Mouse (Mus musculus): ENCODE data around the gene Zfp867. TPM values are rescaled to one million over a fixed set of nuclear protein-coding genes. Genes with fewer than 3 reads are reported as not detected.

Gene Zfp867
- 0.04 and 0.09 TPM in 2 replicates for polyA plus RNA-seq (2012)

- no peak for TF ChIP-seq GATA1 (IDR thresholded peaks at IDR 0.05; ENCODE audit: low read length)
These were observed at the start of gene Zfp867 for GRCm38 (mm10) chr11:59472326-59472677. Gene Zfp867, minus strand, starts transcription at chr11:59472474.

- TF ChIP-seq GATA1 (IDR thresholded peaks at IDR 0.05; ENCODE audit: low read length), result no peak
These were observed 47.6 kb upstream of the Zfp867 start for GRCm38 (mm10) chr11:59519741-59520495.

GRCm38 (mm10) chr11:59518226-59518625, 46.0 kb upstream of the Zfp867 start:
- no peak for TF ChIP-seq GATA1 (IDR thresholded peaks at IDR 0.05; ENCODE audit: low read length)

- no peak for TF ChIP-seq GATA1 (IDR thresholded peaks at IDR 0.05; ENCODE audit: low read length)
These were observed 45.2 kb upstream of the Zfp867 start for GRCm38 (mm10) chr11:59517441-59517840.

GRCm38 (mm10) chr11:59514789-59515188, 42.5 kb upstream of the Zfp867 start:
- TF ChIP-seq GATA1 (IDR thresholded peaks at IDR 0.05; ENCODE audit: low read length), result no peak

- TF ChIP-seq GATA1 (IDR thresholded peaks at IDR 0.05; ENCODE audit: low read length), result no peak
These were observed 42.1 kb upstream of the Zfp867 start for GRCm38 (mm10) chr11:59514381-59514780.

- TF ChIP-seq GATA1 (IDR thresholded peaks at IDR 0.05; ENCODE audit: low read length), result no peak
These were observed 41.3 kb upstream of the Zfp867 start for GRCm38 (mm10) chr11:59513556-59513955.

GRCm38 (mm10) chr11:59512733-59513132, 40.5 kb upstream of the Zfp867 start:
- no peak for TF ChIP-seq GATA1 (IDR thresholded peaks at IDR 0.05; ENCODE audit: low read length)

- TF ChIP-seq GATA1 (IDR thresholded peaks at IDR 0.05; ENCODE audit: low read length), result no peak
These were observed 39.3 kb upstream of the Zfp867 start for GRCm38 (mm10) chr11:59511558-59511957.

GRCm38 (mm10) chr11:59506713-59507074, 34.4 kb upstream of the Zfp867 start:
- TF ChIP-seq GATA1 (IDR thresholded peaks at IDR 0.05; ENCODE audit: low read length), result no peak

GRCm38 (mm10) chr11:59505839-59506712, 33.8 kb upstream of the Zfp867 start:
- no peak for TF ChIP-seq GATA1 (IDR thresholded peaks at IDR 0.05; ENCODE audit: low read length)

- TF ChIP-seq GATA1 (IDR thresholded peaks at IDR 0.05; ENCODE audit: low read length), result no peak
These were observed 33.1 kb upstream of the Zfp867 start for GRCm38 (mm10) chr11:59505351-59505838.

GRCm38 (mm10) chr11:59501978-59502700, 29.9 kb upstream of the Zfp867 start:
- no peak for TF ChIP-seq GATA1 (IDR thresholded peaks at IDR 0.05; ENCODE audit: low read length)

- TF ChIP-seq GATA1 (IDR thresholded peaks at IDR 0.05; ENCODE audit: low read length), result no peak
These were observed 25.5 kb upstream of the Zfp867 start for GRCm38 (mm10) chr11:59497747-59498146.

GRCm38 (mm10) chr11:59496672-59497310, 24.5 kb upstream of the Zfp867 start:
- no peak for TF ChIP-seq GATA1 (IDR thresholded peaks at IDR 0.05; ENCODE audit: low read length)

All from G1E-ER4 (cell line).